Mouse (Mus musculus) megakaryocyte, adult 5-6 weeks (primary cell): ENCODE results near the gene Depdc5. TPM values are rescaled to one million over a fixed set of nuclear protein-coding genes. Genes with fewer than 3 reads are reported as not detected.
"Not testable (repeated sequence)": the region's sequence is repeated elsewhere in the genome, so short reads cannot be mapped to it uniquely, and the experiment has no call there.

Source experiments
- ATAC-seq: 2 replicates; pipeline ENCODE4 v1.8.0; 2016; ENCODE audit warnings: mild to moderate bottlenecking, inconsistent platforms; ENCODE audit not compliant: poor library complexity, severe bottlenecking
- total RNA-seq, 2 experiments: library from RNA; stranded (forward) in 1 of 2; stranded (reverse) in 1 of 2; fragments of 153-499, 151-499 nt in 1 of 2; fragments of 221-1000, 200-1000 nt in 1 of 2; gene quantifications; 2 replicates each; pipeline versions ENCODE4 v1.2.3 to v1.2.4; 2015 to 2017

Depdc5 gene
- total RNA-seq, 2 experiments from 2014 or later, result 23.2 to 25.9 TPM

- no peak for ATAC-seq
Measured at GRCm38 (mm10) chr5:32886739-32887138, 23.2 kb downstream of the Depdc5 start.

GRCm38 (mm10) chr5:32907496-32907895 is 44.0 kb downstream of the Depdc5 start:
- ATAC-seq, result no peak

GRCm38 (mm10) chr5:32914071-32914470 is 50.6 kb downstream of the Depdc5 start:
- no peak for ATAC-seq

- not testable (repeated sequence) for ATAC-seq
Measured at GRCm38 (mm10) chr5:32919281-32919680, 55.8 kb downstream of the Depdc5 start.

- ATAC-seq, result no peak
Measured at GRCm38 (mm10) chr5:32922906-32923305, 59.4 kb downstream of the Depdc5 start.

- ATAC-seq, result peak; percentile 62; the same call in 1 of the 2 replicates
Measured at GRCm38 (mm10) chr5:32930761-32931160, 67.3 kb downstream of the Depdc5 start.

- ATAC-seq, result no peak
Measured at GRCm38 (mm10) chr5:32934654-32935053, 71.2 kb downstream of the Depdc5 start.

GRCm38 (mm10) chr5:32940586-32940985 is 77.1 kb downstream of the Depdc5 start:
- ATAC-seq, result peak; percentile 78

- no peak for ATAC-seq
Measured at GRCm38 (mm10) chr5:32941209-32941924, 77.9 kb downstream of the Depdc5 start.

GRCm38 (mm10) chr5:32950077-32950476 is 86.6 kb downstream of the Depdc5 start:
- no peak for ATAC-seq

GRCm38 (mm10) chr5:32950702-32951274 is 87.3 kb downstream of the Depdc5 start:
- ATAC-seq, result no peak

GRCm38 (mm10) chr5:32955716-32956115 is 92.2 kb downstream of the Depdc5 start:
- no peak for ATAC-seq

GRCm38 (mm10) chr5:32961616-32962015 is 98.1 kb downstream of the Depdc5 start:
- no peak for ATAC-seq

GRCm38 (mm10) chr5:32962581-32962980 is 99.1 kb downstream of the Depdc5 start:
- no peak for ATAC-seq

- peak; percentile 76 for ATAC-seq
Measured at GRCm38 (mm10) chr5:32976541-32976940, 113.0 kb downstream of the Depdc5 start.

GRCm38 (mm10) chr5:32977179-32977578 is 113.7 kb downstream of the Depdc5 start:
- no peak for ATAC-seq

- ATAC-seq, result no peak
Measured at GRCm38 (mm10) chr5:32985379-32985778, 121.9 kb downstream of the Depdc5 start.

- ATAC-seq, result no peak
Measured at GRCm38 (mm10) chr5:32987873-32988272, 124.4 kb downstream of the Depdc5 start.

- ATAC-seq, result no peak
Measured at GRCm38 (mm10) chr5:32989959-32990640, 126.6 kb downstream of the Depdc5 start.

GRCm38 (mm10) chr5:32991152-32991551 is 127.7 kb downstream of the Depdc5 start:
- ATAC-seq, result no peak

GRCm38 (mm10) chr5:32994471-32994870 is 131.0 kb downstream of the Depdc5 start:
- ATAC-seq, result no peak

- peak; percentile 39 for ATAC-seq
Measured at GRCm38 (mm10) chr5:32995756-32996155, 132.3 kb downstream of the Depdc5 start.
